Mouse (Mus musculus) testis, adult 2 months (tissue): ENCODE measurements around the gene Gramd1a.

Source experiments
- CTCF ChIP-seq: fragments of 200-500 bp; IDR thresholded peaks from 2 replicates; pipeline ENCODE4 v1.5.1; 2012; ENCODE audit warnings: low read depth, mild to moderate bottlenecking, inconsistent platforms, low read length, moderate library complexity; ENCODE audit not compliant: control insufficient read depth, insufficient read depth, insufficient replicate concordance
- POLR2A ChIP-seq: fragments of 200-500 bp; IDR thresholded peaks from 2 replicates; pipeline ENCODE4 v1.6.1; 2012; ENCODE audit warnings: low read depth, mild to moderate bottlenecking, inconsistent platforms, low read length, moderate library complexity; ENCODE audit not compliant: control insufficient read depth

- TF ChIP-seq CTCF (no peak), POLR2A (no peak)
These were observed 12.7 kb upstream of the Gramd1a start for GRCm38 (mm10) chr7:31168412-31168811.
